Mouse (Mus musculus) heart, postnatal 14 days (tissue): ENCODE data around the gene Tmem69. TPM values are rescaled to one million over a fixed set of nuclear protein-coding genes. Genes with fewer than 3 reads are reported as not detected.

Experiments
- total RNA-seq, 2 experiments: library from RNA; stranded (reverse); gene quantifications; 2 replicates each; pipeline ENCODE4 v1.2.3; 2021

Gene Tmem69
- total RNA-seq, 2 experiments from 2014 or later, result 19.1 to 21.9 TPM

Other genes with a start within 250 kb of the Tmem69 start
- gene Mast2, start 91.8 kb downstream of the Tmem69 start, total RNA-seq, result 100 to 1,000 TPM in 1 of 2 experiments, 10 to 100 TPM in 1; 96.5 to 104 TPM
- gene Ipp, start 48.4 kb downstream of the Tmem69 start, total RNA-seq, result 10 to 100 TPM; 14.7 to 15.6 TPM
- 10 to 100 TPM; 66.4 to 72.5 TPM for gene Gpbp1l1, start 1.7 kb upstream of the Tmem69 start, total RNA-seq
- 1 to 10 TPM; 3.0 to 4.3 TPM for gene Ccdc17, start 40.7 kb upstream of the Tmem69 start, total RNA-seq
- gene Nasp, start 72.0 kb upstream of the Tmem69 start, total RNA-seq, result 10 to 100 TPM; 30.3 to 34.8 TPM
- 100 to 1,000 TPM; 315 to 333 TPM for gene Akr1a1, start 95.7 kb upstream of the Tmem69 start, total RNA-seq
- gene Prdx1, start 129.6 kb upstream of the Tmem69 start, total RNA-seq, result 100 to 1,000 TPM; 392 to 403 TPM
- gene Mmachc, start 152.5 kb upstream of the Tmem69 start, total RNA-seq, result 10 to 100 TPM; 39.9 to 42.3 TPM
- gene Ccdc163, start 152.6 kb upstream of the Tmem69 start, total RNA-seq, result 1 to 10 TPM; 6.8 to 9.3 TPM
- 1 to 10 TPM; 1.7 to 2.7 TPM for gene Tesk2, start 165.0 kb upstream of the Tmem69 start, total RNA-seq